Mouse (Mus musculus): ENCODE results near the gene Cubn.

GRCm38 (mm10) chr2:13407272-13407671, 84.3 kb downstream of the Cubn start:
- no peak for TF ChIP-seq GATA1 (IDR thresholded peaks at IDR 0.05; ENCODE audit: low read length)
- TF ChIP-seq TAL1 (IDR thresholded peaks at IDR 0.05; ENCODE audit: low read length): no peak
